Mouse (Mus musculus): ENCODE measurements at regions not wholly inside any gene's neighbourhood (a gene's known extent, or its start where the extent isn't known, plus 50 kb on each side); places are given as distances from the start of the nearest gene placed in this dataset.

DNA sequence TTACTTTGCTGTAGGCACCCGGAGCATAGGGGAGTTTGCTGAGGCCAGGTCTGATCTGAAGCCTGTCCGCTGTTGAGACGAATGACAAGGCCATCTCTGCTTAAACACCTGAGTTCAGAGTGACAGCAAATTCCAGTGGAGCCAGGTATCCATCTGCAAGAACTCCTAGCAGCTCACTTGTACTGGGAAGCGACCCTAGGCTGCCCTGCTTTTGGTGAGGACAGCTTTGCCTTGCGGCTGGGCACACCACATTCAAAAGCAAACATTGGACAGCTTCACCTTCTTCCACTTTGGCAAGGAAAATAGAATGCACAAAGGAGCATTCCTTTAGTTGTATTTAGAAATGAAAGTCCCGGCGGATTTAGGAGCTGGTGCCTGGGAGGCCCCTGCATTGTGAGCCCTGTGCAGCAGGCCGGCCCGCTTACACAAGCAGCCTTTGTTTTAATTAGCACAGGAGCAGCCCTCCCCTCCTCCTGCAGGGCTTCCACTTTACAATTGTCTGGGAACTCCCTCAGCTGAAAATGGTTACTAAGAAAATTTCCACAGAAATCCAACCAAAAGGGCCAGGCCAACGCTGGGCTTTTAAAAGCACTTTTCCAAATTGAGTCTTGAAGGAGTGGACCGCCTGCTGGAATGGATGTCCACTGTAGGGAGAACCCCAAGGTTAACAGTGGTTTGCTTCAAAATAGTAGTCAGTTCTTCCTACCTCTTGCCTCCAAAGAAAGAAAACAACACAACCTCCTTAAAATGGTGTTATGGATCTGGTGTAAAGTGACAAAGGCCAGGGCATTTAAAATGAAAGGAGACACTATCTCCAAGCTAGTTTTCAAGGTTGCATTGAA lies 321.6 kb upstream of the Mpdz start:
- TF ChIP-seq RAD21 (IDR thresholded peaks at IDR 0.05; ENCODE audit: low read depth, low read length) (no peak), UBTF (IDR thresholded peaks at IDR 0.05; ENCODE audit: borderline replicate concordance, insufficient read depth, low read depth, low read length) (no peak), POLR2AphosphoS2 (IDR thresholded peaks at IDR 0.05; ENCODE audit: low read length) (no peak), CTCF (IDR thresholded peaks at IDR 0.05 in 2 of 3, conservative IDR thresholded peaks at IDR 0.05 in 1 of 3; ENCODE audit: control insufficient read depth in 1 of 3, insufficient read depth in 1 of 3, low read depth in 2 of 3, low read length in 3 of 3, poor library complexity in 1 of 3, severe bottlenecking in 1 of 3) (no peak), HCFC1 (IDR thresholded peaks at IDR 0.05; ENCODE audit: low read depth, low read length) (no peak), KAT2A (conservative IDR thresholded peaks at IDR 0.05; ENCODE audit: low read depth, low read length) (no peak), E2F4 (IDR thresholded peaks at IDR 0.05; ENCODE audit: borderline replicate concordance, low read depth, low read length) (no peak)

All from MEL (cell line).